Mouse (Mus musculus) cortical plate, adult 2 months (tissue): ENCODE data around the gene Srebf2.

Experiments used
- CTCF ChIP-seq: fragments of 200-500 bp; IDR thresholded peaks from 2 replicates; pipeline ENCODE4 v1.5.1; 2011; ENCODE audit warnings: mild to moderate bottlenecking, control low read depth, low read length; ENCODE audit not compliant: insufficient read depth; ENCODE audit errors: extremely low read depth
- POLR2A ChIP-seq: fragments of 200-500 bp; IDR thresholded peaks from 2 replicates; pipeline ENCODE4 v1.6.1; 2011; ENCODE audit warnings: mild to moderate bottlenecking, low read length, control low read depth; ENCODE audit not compliant: insufficient read depth; ENCODE audit errors: extremely low read depth

DNA sequence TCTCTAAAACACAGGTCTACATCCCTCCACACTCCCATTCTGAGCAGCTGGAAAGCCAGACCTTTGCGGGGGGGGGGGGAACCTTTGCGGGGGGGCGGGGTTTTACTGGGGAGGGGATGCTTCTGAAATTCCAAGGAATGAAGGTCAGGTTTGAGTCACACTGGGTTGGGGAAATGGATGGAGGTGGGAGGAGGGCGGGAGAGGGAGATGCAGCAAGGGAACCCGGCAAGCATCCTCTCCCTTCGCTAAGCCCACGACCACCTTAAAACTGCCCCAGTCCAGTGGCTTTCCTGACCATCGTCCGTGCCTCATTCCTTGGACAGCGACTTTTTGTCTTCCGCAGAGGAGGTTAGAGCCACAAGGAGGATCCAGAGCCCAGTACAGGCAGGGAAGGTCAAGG is 64.3 kb downstream of the Srebf2 start:
- TF ChIP-seq POLR2A (no peak), CTCF (no peak)
